Mouse (Mus musculus) cerebellum, adult 2 months (tissue): Measurements from ENCODE around the gene Trappc10.

Experiments
- CTCF ChIP-seq: fragments of 200-500 bp; IDR thresholded peaks from 2 replicates; pipeline ENCODE4 v1.5.1; 2011; ENCODE audit warnings: low read depth, mild to moderate bottlenecking, control low read depth, low read length, moderate library complexity, borderline replicate concordance; ENCODE audit not compliant: insufficient read depth
- POLR2A ChIP-seq: fragments of 200-500 bp; IDR thresholded peaks from 2 replicates; pipeline ENCODE4 v1.6.1; 2011; ENCODE audit warnings: low read length, control low read depth, borderline replicate concordance; ENCODE audit not compliant: insufficient read depth

GRCm38 (mm10) chr10:78238926-78239325 is 5.5 kb downstream of the Trappc10 start:
- no peak for TF ChIP-seq CTCF
- no peak for TF ChIP-seq POLR2A
